Mouse (Mus musculus) ZHBTc4 (cell line): ENCODE measurements around the gene Sh3bgr.

ENCODE experiments used
- DNase-seq: peaks from one replicate; pipeline ENCODE4 v3.0.0-alpha.2; 2011; ENCODE audit warnings: low read depth, low spot score

The Sh3bgr gene

DNA sequence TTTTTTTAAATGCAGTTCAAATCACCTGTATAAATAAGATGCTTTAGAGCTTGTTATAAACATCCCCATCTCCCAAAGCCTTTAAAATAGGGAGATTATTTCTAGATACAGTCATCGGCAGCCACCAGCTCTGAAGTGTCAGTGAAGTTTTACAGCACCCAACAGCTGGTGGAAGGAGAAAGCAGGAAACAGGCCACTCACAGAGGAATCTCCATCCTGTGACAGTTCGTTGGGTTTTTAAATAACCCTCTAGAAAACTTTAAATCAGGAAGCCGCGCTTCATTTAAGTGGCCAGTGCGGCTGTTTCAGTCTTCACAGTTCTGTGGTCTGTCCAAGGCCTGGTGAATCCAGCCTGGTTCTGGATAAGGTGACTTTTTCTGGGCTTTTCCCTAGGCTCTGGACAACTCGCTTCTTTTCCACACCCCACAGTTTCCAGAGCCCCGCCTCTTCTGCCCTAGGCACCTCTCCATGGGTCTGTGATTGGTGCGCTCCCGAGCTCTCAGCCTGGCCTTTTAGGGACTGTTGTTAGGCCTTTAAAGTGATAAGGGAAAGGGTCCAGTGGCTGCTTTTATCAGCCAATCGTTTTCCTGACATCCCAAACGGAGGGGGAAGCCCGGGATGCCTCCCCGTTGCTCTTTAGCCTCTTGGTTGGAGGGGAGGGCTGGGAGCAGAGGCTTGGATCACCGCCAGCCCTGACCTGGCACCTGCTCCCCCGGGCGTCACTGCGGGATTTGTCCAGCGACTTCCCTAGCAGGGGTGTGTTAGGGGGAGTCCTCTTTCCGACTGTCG lies at the start of gene Sh3bgr:
Sh3bgr (plus strand) TSS at position 538 of the 789 bp plus-strand sequence.
- DNase-seq = peak; percentile 71

DNA sequence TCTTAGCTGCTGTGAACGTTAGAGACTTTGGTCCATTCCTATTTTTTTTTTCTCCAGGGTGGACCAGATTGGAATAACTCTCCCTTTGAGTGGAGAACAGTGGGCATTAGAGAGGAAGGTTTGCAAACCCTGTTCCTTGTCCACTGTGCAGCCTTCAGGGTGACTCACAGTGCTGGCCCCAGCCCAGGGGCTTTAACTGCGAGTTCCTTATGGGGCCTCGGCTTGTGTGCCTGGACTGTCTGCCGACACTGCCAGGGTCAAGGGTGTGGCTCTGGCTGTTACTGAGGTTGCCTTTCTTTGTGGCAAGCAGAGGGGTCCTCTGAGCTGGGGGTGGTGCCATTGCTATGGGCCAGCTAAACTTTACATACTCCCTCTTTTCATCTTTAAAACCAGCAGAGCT lies 49.3 kb upstream of the Sh3bgr start:
- no peak for DNase-seq

GRCm38 (mm10) chr16:96151551-96151950 lies 48.7 kb upstream of the Sh3bgr start:
- peak; percentile 90 for DNase-seq

GRCm38 (mm10) chr16:96154476-96154875 lies 45.8 kb upstream of the Sh3bgr start:
- no peak for DNase-seq

GRCm38 (mm10) chr16:96156019-96156418 lies 44.2 kb upstream of the Sh3bgr start:
- no peak for DNase-seq

- no peak for DNase-seq
These were observed 43.1 kb upstream of the Sh3bgr start for GRCm38 (mm10) chr16:96157171-96157570.

GRCm38 (mm10) chr16:96158511-96159080 lies 41.7 kb upstream of the Sh3bgr start:
- DNase-seq = peak; percentile 15

- peak; percentile 80 for DNase-seq
These were observed 41.0 kb upstream of the Sh3bgr start for GRCm38 (mm10) chr16:96159091-96159731.

DNA sequence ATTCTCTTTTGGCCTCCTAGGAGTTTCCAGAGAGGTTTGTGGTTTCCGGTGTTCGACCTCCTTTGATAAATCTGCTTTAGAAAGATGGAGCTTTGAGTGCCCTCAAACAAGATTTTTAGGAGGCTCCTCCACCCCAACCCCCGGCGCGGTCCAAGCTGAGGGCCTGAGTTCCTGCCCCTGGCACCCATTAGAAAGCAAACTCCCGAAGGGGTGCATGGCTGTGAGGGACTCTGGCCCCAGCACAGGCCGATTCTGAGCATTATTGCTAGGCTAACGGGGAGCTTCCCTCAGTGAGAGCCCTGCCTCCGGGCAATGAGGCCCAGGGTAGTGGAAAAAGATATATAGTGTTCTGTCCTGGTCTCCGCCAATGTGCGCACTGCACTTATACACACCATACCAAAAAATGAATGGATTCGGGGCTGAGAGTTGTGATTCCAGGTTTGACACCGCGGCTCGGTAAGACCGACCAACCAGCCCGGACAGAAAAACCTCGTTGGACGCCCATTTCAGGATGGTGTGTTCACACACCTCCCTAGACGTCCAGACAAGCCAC lies 40.4 kb upstream of the Sh3bgr start:
- peak; percentile 46 for DNase-seq

DNA sequence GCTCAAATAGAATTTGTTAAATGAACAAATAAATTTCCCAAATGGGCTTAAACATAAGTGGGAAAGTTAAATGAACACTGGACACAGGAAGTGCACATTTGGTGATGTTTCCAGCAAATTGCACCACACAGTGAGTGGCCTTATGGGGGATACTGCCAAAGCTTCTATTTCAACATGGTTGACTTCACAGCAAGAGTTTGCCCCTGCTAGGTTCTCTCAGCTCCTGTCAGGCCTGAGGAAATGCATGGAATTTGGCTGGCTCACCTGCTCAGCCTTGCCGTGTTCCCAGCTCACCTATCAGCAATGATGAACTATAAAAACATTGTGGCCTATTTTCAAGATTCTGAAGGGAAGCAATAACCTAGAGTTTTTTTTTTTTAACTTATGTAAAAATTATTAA lies 39.3 kb upstream of the Sh3bgr start:
- DNase-seq = no peak

GRCm38 (mm10) chr16:96161336-96161735 lies 38.9 kb upstream of the Sh3bgr start:
- no peak for DNase-seq

DNA sequence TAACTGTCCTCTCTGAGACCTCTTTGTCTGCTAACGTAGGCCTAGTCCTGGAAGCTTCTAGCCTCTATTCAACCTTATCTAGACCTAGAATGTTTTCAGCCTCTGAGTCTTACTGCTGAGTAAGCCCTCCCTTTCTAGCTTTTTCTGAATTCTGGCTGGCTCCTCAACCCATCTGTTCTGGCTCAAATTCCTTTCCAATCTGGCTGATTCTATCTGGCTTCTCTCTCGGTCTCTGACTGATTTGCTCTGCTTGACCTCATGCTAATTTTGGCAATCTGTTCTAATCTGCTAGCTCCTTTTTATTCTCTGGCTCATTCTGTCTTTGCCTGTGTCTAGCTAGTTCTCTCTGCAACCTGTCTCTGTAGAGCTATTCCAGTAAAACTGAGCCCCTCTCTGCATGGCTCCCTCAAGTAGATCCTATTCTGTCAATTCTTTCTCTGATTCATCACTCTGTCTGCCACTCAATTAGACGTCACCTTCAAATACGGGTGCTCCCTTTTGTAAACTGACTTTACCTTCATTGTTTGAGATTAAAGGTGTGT lies 34.5 kb upstream of the Sh3bgr start:
- no peak for DNase-seq

- no peak for DNase-seq
These were observed 31.4 kb upstream of the Sh3bgr start for GRCm38 (mm10) chr16:96168837-96169236.

DNA sequence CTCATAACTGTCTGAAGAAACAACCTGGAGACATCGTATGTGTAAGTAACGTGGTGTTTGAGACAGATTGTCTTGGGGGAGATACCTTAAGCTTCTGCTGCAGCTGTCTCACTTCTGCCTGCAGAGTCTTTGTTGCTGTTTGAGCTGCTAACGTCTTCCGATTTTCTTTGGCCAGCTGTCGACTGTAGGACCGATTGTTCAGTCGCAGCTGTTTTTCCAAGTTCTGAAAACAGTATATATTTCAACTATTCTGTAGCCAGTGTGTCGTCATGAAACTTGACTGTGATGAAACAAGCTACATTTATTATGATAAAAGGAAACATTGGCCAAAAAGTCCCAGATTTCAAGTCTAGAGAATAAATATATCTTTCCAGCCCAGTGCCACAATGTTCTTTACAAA lies 26.6 kb upstream of the Sh3bgr start:
- no peak for DNase-seq

DNA sequence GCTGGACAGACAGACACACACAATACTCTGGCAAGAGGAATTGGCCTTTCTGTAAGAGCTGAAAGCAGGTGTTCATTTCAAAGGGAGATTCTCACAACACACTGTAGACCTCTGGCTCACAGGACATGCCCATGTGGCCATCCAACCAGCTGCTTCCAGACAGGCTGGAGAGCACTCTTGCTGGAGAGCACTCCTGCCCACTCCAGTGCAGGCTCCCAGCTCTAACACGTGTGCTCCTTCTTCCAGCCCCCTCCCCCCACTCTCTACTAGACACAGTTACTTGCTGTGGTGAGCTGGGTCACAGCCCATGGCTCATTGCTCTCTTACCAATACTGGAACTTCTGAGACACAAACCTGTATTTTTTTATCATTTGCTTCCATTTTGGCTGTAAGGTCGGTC lies 24.9 kb upstream of the Sh3bgr start:
- DNase-seq = no peak

DNA sequence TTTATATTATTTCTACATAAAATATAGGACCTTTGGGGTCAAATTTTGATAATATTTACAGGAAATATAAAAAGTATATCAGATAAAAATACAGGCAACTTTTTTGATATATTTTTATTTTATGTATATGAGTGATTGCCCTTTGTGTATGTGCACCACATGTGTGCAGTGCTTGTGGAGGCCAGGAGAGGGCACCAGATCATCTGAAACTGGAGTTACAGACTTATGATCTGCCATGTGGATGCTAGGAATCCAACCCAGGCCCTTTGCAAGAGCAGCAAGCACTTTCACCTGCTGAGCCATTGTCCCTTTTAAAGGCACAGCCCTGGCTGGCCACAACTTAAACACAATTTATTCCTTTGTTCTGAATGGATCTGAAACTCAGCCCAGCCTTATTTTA lies 21.1 kb upstream of the Sh3bgr start:
- peak; percentile 59 for DNase-seq

DNA sequence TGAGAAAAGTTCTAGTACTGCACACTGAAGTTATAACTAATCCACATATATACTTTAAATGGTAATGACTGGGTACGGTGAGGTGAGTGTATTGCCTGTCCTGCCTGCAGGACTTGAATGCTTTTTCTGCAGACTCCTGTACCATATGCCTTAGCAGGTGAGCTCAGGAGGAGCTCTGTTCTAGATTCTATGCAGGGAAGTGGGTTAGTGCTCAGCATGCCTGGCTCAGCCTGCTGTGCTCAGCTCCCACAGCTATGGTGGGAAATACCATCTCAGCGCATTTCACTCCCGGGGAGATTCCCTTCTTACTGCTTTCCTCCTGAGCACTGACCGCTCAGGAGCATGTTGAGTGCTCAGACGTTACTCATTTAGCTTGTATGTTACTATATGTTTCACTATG lies 12.6 kb upstream of the Sh3bgr start:
- DNase-seq = no peak

DNA sequence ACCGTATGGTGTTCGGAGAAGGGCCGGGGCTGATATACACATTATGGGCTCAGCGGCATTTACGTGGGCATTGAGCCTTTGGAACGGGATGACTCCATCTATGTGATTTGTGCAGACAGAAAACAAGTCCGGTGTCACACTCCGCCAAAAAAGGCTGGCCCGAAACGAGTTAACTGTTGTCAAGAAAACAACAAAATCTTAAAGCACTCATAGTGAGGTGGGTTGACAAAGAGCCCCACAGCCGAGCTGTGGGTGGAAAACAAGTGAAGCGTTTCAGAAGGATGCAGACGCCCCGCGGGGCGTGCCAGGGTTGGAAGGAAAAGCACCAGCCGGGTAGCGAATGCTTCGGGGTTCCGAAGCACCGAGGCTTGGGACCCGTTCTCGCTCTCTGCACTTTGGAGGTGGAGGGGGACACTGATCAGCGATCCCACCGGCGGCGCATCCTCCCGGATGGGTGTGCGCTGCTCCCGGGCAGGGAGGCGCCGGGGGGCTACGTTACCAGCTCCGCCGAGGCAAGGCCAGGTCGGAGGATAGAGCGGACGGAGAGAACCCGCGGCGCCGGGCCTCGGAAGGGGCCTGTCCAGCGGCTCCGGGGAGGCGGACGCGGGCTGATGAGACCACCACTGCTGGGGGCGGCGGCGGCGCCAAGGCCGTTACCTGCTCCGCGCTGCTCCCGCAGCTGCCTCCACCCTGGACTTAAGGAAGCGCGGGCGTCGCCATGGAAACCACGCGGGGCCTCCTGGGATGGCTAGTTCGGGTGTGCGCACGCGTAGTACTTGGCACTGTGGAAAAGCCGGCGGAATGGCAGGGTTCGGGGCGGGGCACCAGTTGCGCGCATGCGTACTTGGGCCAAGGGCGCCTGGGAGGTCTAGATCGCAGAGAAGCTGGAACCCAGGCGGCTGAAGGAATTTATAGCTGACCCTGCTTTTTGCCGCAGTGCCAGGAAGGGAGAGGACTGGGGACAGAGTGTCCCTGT lies 8.4 kb upstream of the Sh3bgr start, which contains the start of gene Lca5l:
Lca5l (minus strand) TSS at position 741 of the 976 bp plus-strand sequence.
- peak; percentile 100 for DNase-seq

GRCm38 (mm10) chr16:96200702-96201028 lies 415 bp downstream of the Sh3bgr start:
- DNase-seq = no peak

DNA sequence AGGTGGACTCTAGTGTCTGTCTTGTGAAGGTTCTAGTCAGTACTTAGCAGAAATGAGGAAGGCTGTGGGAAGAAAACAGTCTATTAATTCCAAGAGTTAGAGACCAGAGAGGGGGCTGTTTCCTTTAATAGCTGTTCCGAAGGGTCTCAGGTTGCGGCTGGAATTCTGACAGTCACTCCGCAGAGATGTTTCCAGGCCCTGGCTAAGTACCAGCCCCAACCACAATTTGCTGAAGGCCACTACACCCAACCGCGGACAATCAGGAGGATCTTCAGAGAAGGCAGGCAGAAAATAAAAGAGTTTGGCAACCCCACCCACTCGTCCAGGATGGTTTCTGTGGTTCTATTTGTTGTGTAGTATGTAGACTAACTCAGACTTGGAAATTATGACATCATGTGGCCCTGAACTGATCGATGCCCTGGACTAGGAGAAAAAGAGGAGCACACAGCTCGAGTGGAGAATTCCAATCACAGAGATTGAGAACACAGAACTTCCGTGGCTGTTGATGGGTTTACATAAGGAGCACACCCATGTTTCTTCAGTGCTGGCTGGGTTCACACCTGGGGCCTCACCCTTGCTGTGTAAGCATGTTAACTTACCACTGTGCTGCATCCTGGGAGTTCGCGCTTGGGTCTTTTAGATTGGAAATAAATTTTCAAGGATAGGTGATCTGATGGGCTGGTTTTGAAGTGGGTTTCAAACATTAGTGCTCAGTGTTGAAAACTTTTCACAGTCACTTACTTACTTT lies 1.4 kb downstream of the Sh3bgr start:
- DNase-seq = no peak
